Mouse (Mus musculus) CH12.LX (cell line): ENCODE data around the gene Med22. TPM values are rescaled to one million over a fixed set of nuclear protein-coding genes. Genes with fewer than 3 reads are reported as not detected.

Experiments
- DNase-seq: peaks from one replicate; pipeline ENCODE4 v3.0.0-alpha.2; 2013; ENCODE audit errors: extremely low read depth
- H3K27ac ChIP-seq: 2 replicates; pipeline ENCODE4 v1.5.1; 2012; ENCODE audit warnings: low read depth, mild to moderate bottlenecking, control low read depth, moderate library complexity; ENCODE audit not compliant: insufficient read depth
- H3K27me3 ChIP-seq: replicated peaks from 2 replicates; pipeline ENCODE3; 2012; ENCODE audit warnings: inconsistent platforms
- H3K36me3 ChIP-seq, 2 experiments: replicated peaks in 1 of 2; 2 replicates each; pipeline versions ENCODE3 to v1.6.1; 2012; ENCODE audit warnings: inconsistent platforms in 1 of 2, low read length in 1 of 2, mild to moderate bottlenecking in 1 of 2, mixed read lengths in 1 of 2, moderate library complexity in 1 of 2; ENCODE audit not compliant: control insufficient read depth in 1 of 2, insufficient read depth in 1 of 2
- H3K4me1 ChIP-seq, 2 experiments: 2 replicates each; pipeline ENCODE4 v1.6.1; 2012; ENCODE audit warnings: inconsistent platforms in 1 of 2, moderate library complexity in 1 of 2; ENCODE audit not compliant: insufficient read depth in 2 of 2, control insufficient read depth in 1 of 2
- H3K4me2 ChIP-seq: 2 replicates; pipeline ENCODE4 v1.6.1; 2012; ENCODE audit warnings: low read depth, mild to moderate bottlenecking, control low read depth; ENCODE audit not compliant: poor library complexity, insufficient read depth, severe bottlenecking
- H3K4me3 ChIP-seq, 3 experiments: fragments of 150-350 bp in 1 of 3; sonication (generic) in 1 of 3; replicated peaks in 1 of 3; 2 replicates each; pipeline versions ENCODE3 to v1.5.1; 2011 to 2012; ENCODE audit warnings: low read depth in 2 of 3, low read length in 2 of 3, mild to moderate bottlenecking in 2 of 3, moderate library complexity in 2 of 3, control low read depth in 1 of 3, improper control_type of control experiment in 1 of 3, inconsistent platforms in 1 of 3, mixed read lengths in 1 of 3; ENCODE audit not compliant: poor library complexity in 1 of 3
- H3K79me2 ChIP-seq: replicated peaks from 2 replicates; pipeline ENCODE4 v1.6.1; 2012; ENCODE audit warnings: mild to moderate bottlenecking, moderate library complexity; ENCODE audit not compliant: control insufficient read depth, poor library complexity, insufficient read depth, severe bottlenecking; ENCODE audit errors: extremely low read depth
- H3K9ac ChIP-seq: 2 replicates; pipeline ENCODE4 v1.6.1; 2012; ENCODE audit warnings: low read depth, mild to moderate bottlenecking, control low read depth, moderate library complexity; ENCODE audit not compliant: insufficient read depth
- H3K9me3 ChIP-seq: replicated peaks from 2 replicates; pipeline ENCODE3; 2012; ENCODE audit warnings: low read length, inconsistent platforms, mixed read lengths
- BHLHE40 ChIP-seq: IDR thresholded peaks from 2 replicates; pipeline ENCODE4 v1.6.1; 2011; ENCODE audit warnings: mild to moderate bottlenecking, low read depth, low read length, improper control_type of control experiment
- CHD1 ChIP-seq: IDR thresholded peaks from 2 replicates; pipeline ENCODE4 v1.6.1; 2012; ENCODE audit warnings: low read depth, low read length, improper control_type of control experiment, inconsistent platforms
- CHD2 ChIP-seq: IDR thresholded peaks from 2 replicates; pipeline ENCODE4 v1.6.1; 2011; ENCODE audit warnings: low read length, improper control_type of control experiment
- E2F4 ChIP-seq: IDR thresholded peaks from 2 replicates; pipeline ENCODE4 v1.6.1; 2011; ENCODE audit warnings: low read depth, low read length, improper control_type of control experiment; ENCODE audit not compliant: insufficient replicate concordance
- ELF1 ChIP-seq: IDR thresholded peaks from 2 replicates; pipeline ENCODE4 v1.6.1; 2014; ENCODE audit warnings: low read depth, mild to moderate bottlenecking, inconsistent platforms, low read length, improper control_type of control experiment
- EP300 ChIP-seq: IDR thresholded peaks from 2 replicates; pipeline ENCODE4 v1.6.1; 2011; ENCODE audit warnings: low read length, improper control_type of control experiment
- ETS1 ChIP-seq: conservative IDR thresholded peaks from 2 replicates; pipeline ENCODE4 v1.6.1; 2012; ENCODE audit warnings: low read depth, mild to moderate bottlenecking, inconsistent platforms, low read length, improper control_type of control experiment, moderate library complexity
- GABPA ChIP-seq: IDR thresholded peaks from 2 replicates; pipeline ENCODE4 v1.6.1; 2012; ENCODE audit warnings: low read depth, low read length, improper control_type of control experiment, inconsistent platforms; ENCODE audit not compliant: insufficient replicate concordance
- HCFC1 ChIP-seq: IDR thresholded peaks from 2 replicates; pipeline ENCODE4 v1.6.1; 2012; ENCODE audit warnings: low read depth, mild to moderate bottlenecking, inconsistent platforms, low read length, improper control_type of control experiment
- IRF4 ChIP-seq: IDR thresholded peaks from 2 replicates; pipeline ENCODE4 v1.6.1; 2014; ENCODE audit warnings: low read depth, mild to moderate bottlenecking, inconsistent platforms, low read length, improper control_type of control experiment
- JUN ChIP-seq: IDR thresholded peaks from 2 replicates; pipeline ENCODE4 v1.6.1; 2011; ENCODE audit warnings: low read depth, mild to moderate bottlenecking, low read length, improper control_type of control experiment, moderate library complexity; ENCODE audit not compliant: insufficient read depth
- JUND ChIP-seq: conservative IDR thresholded peaks from 2 replicates; pipeline ENCODE4 v1.6.1; 2011; ENCODE audit warnings: low read depth, low read length, improper control_type of control experiment
- KAT2A ChIP-seq: IDR thresholded peaks from 2 replicates; pipeline ENCODE4 v1.6.1; 2012; ENCODE audit warnings: low read length, improper control_type of control experiment, inconsistent platforms; ENCODE audit not compliant: insufficient replicate concordance
- MAX ChIP-seq: IDR thresholded peaks from 2 replicates; pipeline ENCODE4 v1.6.1; 2011; ENCODE audit warnings: low read length, improper control_type of control experiment
- MAZ ChIP-seq: IDR thresholded peaks from 2 replicates; pipeline ENCODE4 v1.6.1; 2012; ENCODE audit warnings: low read depth, mild to moderate bottlenecking, inconsistent platforms, low read length, improper control_type of control experiment, moderate library complexity
- MEF2A ChIP-seq: IDR thresholded peaks from 2 replicates; pipeline ENCODE4 v1.6.1; 2014; ENCODE audit warnings: low read depth, mild to moderate bottlenecking, inconsistent platforms, low read length, improper control_type of control experiment, borderline replicate concordance
- MXI1 ChIP-seq: IDR thresholded peaks from 2 replicates; pipeline ENCODE4 v1.6.1; 2011; ENCODE audit warnings: mild to moderate bottlenecking, low read depth, low read length, improper control_type of control experiment
- MYC ChIP-seq: IDR thresholded peaks from 2 replicates; pipeline ENCODE4 v1.6.1; 2011; ENCODE audit warnings: low read depth, mild to moderate bottlenecking, improper control_type of control experiment, low read length
- NELFE ChIP-seq: IDR thresholded peaks from 2 replicates; pipeline ENCODE4 v1.6.1; 2011; ENCODE audit warnings: low read depth, low read length, improper control_type of control experiment
- NRF1 ChIP-seq: IDR thresholded peaks from 2 replicates; pipeline ENCODE4 v1.6.1; 2014; ENCODE audit warnings: low read depth, mild to moderate bottlenecking, inconsistent platforms, low read length, improper control_type of control experiment, moderate library complexity
- PAX5 ChIP-seq: IDR thresholded peaks from 2 replicates; pipeline ENCODE4 v1.6.1; 2012; ENCODE audit warnings: low read length, inconsistent platforms, mixed read lengths
- POLR2A ChIP-seq: IDR thresholded peaks from 2 replicates; pipeline ENCODE4 v1.6.1; 2011; ENCODE audit warnings: low read depth, mild to moderate bottlenecking, improper control_type of control experiment, low read length
- POLR2AphosphoS2 ChIP-seq: IDR thresholded peaks from 2 replicates; pipeline ENCODE4 v1.6.1; 2011; ENCODE audit warnings: low read depth, low read length, improper control_type of control experiment
- RCOR1 ChIP-seq: conservative IDR thresholded peaks from 2 replicates; pipeline ENCODE4 v1.6.1; 2012; ENCODE audit warnings: low read depth, mild to moderate bottlenecking, inconsistent platforms, low read length, improper control_type of control experiment
- SIN3A ChIP-seq: IDR thresholded peaks from 2 replicates; pipeline ENCODE4 v1.6.1; 2012; ENCODE audit warnings: low read length, improper control_type of control experiment, inconsistent platforms
- SMC3 ChIP-seq: IDR thresholded peaks from 2 replicates; pipeline ENCODE4 v1.6.1; 2011; ENCODE audit warnings: low read depth, low read length, improper control_type of control experiment
- TCF12 ChIP-seq: IDR thresholded peaks from 2 replicates; pipeline ENCODE4 v1.6.1; 2014; ENCODE audit warnings: low read depth, mild to moderate bottlenecking, inconsistent platforms, low read length, improper control_type of control experiment
- UBTF ChIP-seq: IDR thresholded peaks from 2 replicates; pipeline ENCODE4 v1.6.1; 2012; ENCODE audit warnings: low read depth, mild to moderate bottlenecking, inconsistent platforms, low read length, improper control_type of control experiment, moderate library complexity
- ZKSCAN1 ChIP-seq: IDR thresholded peaks from 2 replicates; pipeline ENCODE4 v1.6.1; 2012; ENCODE audit warnings: low read depth, inconsistent platforms, low read length, improper control_type of control experiment, borderline replicate concordance
- ZMIZ1 ChIP-seq: IDR thresholded peaks from 2 replicates; pipeline ENCODE4 v1.6.1; 2012; ENCODE audit warnings: low read depth, mild to moderate bottlenecking, inconsistent platforms, low read length, improper control_type of control experiment
- dilution Hi-C: fragments of 300-500 bp; cut with MboI; formaldehyde crosslinking; loops from 2 replicates; pipeline ENCODE4 v1.14.3; 2020; ENCODE audit warnings: low sequenced_read_pairs; ENCODE audit not compliant: extremely low pct_unique_long_range_greater_than_20kb, extremely low pct_ligation_motif_present
- in situ Hi-C: fragments of 300-500 bp; cut with MboI; formaldehyde crosslinking; loops from 3 replicates; pipeline ENCODE4 v1.14.3; 2019; ENCODE audit warnings: low sequenced_read_pairs, low pct_ligation_motif_present, low pct_unique_long_range_greater_than_20kb, mixed read lengths
- polyA plus RNA-seq: library from polyadenylated mRNA; unstranded; fragments of >175 nt; gene quantifications from 2 replicates; pipeline ENCODE4 v1.2.1, GENCODE M21; 2012; ENCODE audit warnings: low read depth; ENCODE audit not compliant: insufficient read length
- total RNA-seq, 2 experiments: library from RNA; depleted of rRNA; stranded (reverse); fragments of 300-350 nt in 1 of 2; fragments of >200 nt in 1 of 2; gene quantifications; 2 replicates each; pipeline ENCODE4 v1.2.3; 2012 to 2014

Gene Med22
- total and polyA plus RNA-seq, 3 experiments = 27.7 to 42.1 (median 37.3) TPM

- Histone ChIP-seq H3K4me3 (peak within 1 kb of the TSS; percentile 83 to 94 (median 94)), H3K4me1 (peaks cover 25 to 69% of the 10 kb centered on the region in 2 experiments), H3K9me3 (no peaks in the 10 kb centered on the region), H3K27ac (peak within 1 kb of the TSS; percentile 61), H3K36me3 (peaks cover 16 to 32% of the 10 kb centered on the region in 2 experiments), H3K4me2 (peak within 1 kb of the TSS; percentile 89), H3K27me3 (no peaks in the 10 kb centered on the region), H3K79me2 (peaks cover 45% of the 10 kb centered on the region), H3K9ac (peak within 1 kb of the TSS; percentile 96)
- TF ChIP-seq RCOR1 = no peak
- peak; percentile 40; the same call in 1 of the 2 replicates for TF ChIP-seq MEF2A
- no peak for TF ChIP-seq CHD2
- no peak for TF ChIP-seq MYC
- peak; percentile 88 for TF ChIP-seq POLR2A
- TF ChIP-seq SMC3 = no peak
- peak; percentile 62 for TF ChIP-seq HCFC1
- no peak for TF ChIP-seq JUND
- TF ChIP-seq E2F4 = no peak
- no peak for TF ChIP-seq IRF4
- no peak for TF ChIP-seq PAX5
- TF ChIP-seq BHLHE40 = no peak
- no peak for TF ChIP-seq MAX
- TF ChIP-seq MAZ = peak; percentile 83
- no peak for TF ChIP-seq ZKSCAN1
- TF ChIP-seq TCF12 = peak; percentile 73
- peak; percentile 67; the same call in 1 of the 2 replicates for TF ChIP-seq POLR2AphosphoS2
- no peak for TF ChIP-seq MXI1
- TF ChIP-seq NELFE = peak; percentile 91
- no peak for TF ChIP-seq EP300
- peak; percentile 32; the same call in 1 of the 2 replicates for TF ChIP-seq SIN3A
- TF ChIP-seq GABPA = no peak
- TF ChIP-seq ETS1 = no peak
- TF ChIP-seq NRF1 = peak; percentile 77
- TF ChIP-seq UBTF = 0 out of 2 replicates have a peak, but pooled peaks have one; percentile 59
- TF ChIP-seq ELF1 = peak; percentile 66
- peak; percentile 94 for TF ChIP-seq ZMIZ1
- TF ChIP-seq JUN = no peak
- TF ChIP-seq CHD1 = no peak
- TF ChIP-seq KAT2A = 0 out of 2 replicates have a peak, but pooled peaks have one; percentile 42
- peak; percentile 97 for DNase-seq
- in situ Hi-C loops = no loop called here
- dilution Hi-C loops = no loop called here
These were observed 23.0 kb upstream of the Med22 start, which contains the start of the genes Surf4 and Stkld1 for GRCm38 (mm10) chr2:26933304-26934055. Gene Surf4, minus strand, starts transcription at chr2:26933928. Gene Stkld1, plus strand, starts transcription at chr2:26934047.
